Mouse (Mus musculus) brain, embryonic 14.5 days (tissue): Measurements from ENCODE around the gene Krt75. TPM values are rescaled to one million over a fixed set of nuclear protein-coding genes. Genes with fewer than 3 reads are reported as not detected.
"Not testable (repeated sequence)": the region's sequence is repeated elsewhere in the genome, so short reads cannot be mapped to it uniquely, and the experiment has no call there.

Source experiments
- DNase-seq: peaks from one replicate; pipeline ENCODE4 v3.0.0-alpha.2; 2011; ENCODE audit warnings: low read depth
- CTCF ChIP-seq: fragments of 200-500 bp; IDR thresholded peaks from 2 replicates; pipeline ENCODE4 v1.5.1; 2012; ENCODE audit warnings: inconsistent platforms, mild to moderate bottlenecking, moderate library complexity, borderline replicate concordance; ENCODE audit not compliant: insufficient read depth, insufficient read length; ENCODE audit errors: extremely low read depth
- POLR2A ChIP-seq: fragments of 200-500 bp; IDR thresholded peaks from 2 replicates; pipeline ENCODE4 v1.6.1; 2012; ENCODE audit warnings: mild to moderate bottlenecking, inconsistent platforms, borderline replicate concordance; ENCODE audit not compliant: poor library complexity, insufficient read depth, insufficient read length, severe bottlenecking; ENCODE audit errors: extremely low read depth
- polyA plus RNA-seq: library from polyadenylated mRNA; depleted of rRNA; stranded (reverse); fragments of >200 nt; gene quantifications from 2 replicates; pipeline ENCODE4 v1.2.3, GENCODE M21; 2012; rRNA removed

Krt75 gene
- polyA plus RNA-seq, 1 experiment, result 0.07 TPM

- no peak for TF ChIP-seq POLR2A
- no peak for DNase-seq
Measured at GRCm38 (mm10) chr15:101552188-101552587, 21.5 kb downstream of the Krt75 start.

- no peak for DNase-seq
- TF ChIP-seq CTCF (no peak), POLR2A (no peak)
Measured at GRCm38 (mm10) chr15:101550567-101550966, 23.1 kb downstream of the Krt75 start, which contains the start of gene Krt82. TSS of gene Krt82 (minus strand) at chr15:101550667.

- TF ChIP-seq POLR2A (no peak), CTCF (no peak)
Measured at GRCm38 (mm10) chr15:101544478-101544877, 29.2 kb downstream of the Krt75 start.

GRCm38 (mm10) chr15:101542543-101542942 is 31.2 kb downstream of the Krt75 start:
- no peak for DNase-seq
- TF ChIP-seq POLR2A, result no peak
- no peak for TF ChIP-seq CTCF

More at GRCm38 (mm10) chr15:101544478-101544877, 29.2 kb downstream of the Krt75 start:
- DNase-seq, result peak; percentile 15

- DNase-seq, result peak; percentile 14
- TF ChIP-seq POLR2A, result no peak
- TF ChIP-seq CTCF, result no peak
Measured at GRCm38 (mm10) chr15:101538580-101538900, 35.2 kb downstream of the Krt75 start.

- TF ChIP-seq POLR2A (no peak), CTCF (no peak)
- no peak for DNase-seq
Measured at GRCm38 (mm10) chr15:101537864-101538579, 35.7 kb downstream of the Krt75 start.

- no peak for TF ChIP-seq CTCF
- TF ChIP-seq POLR2A, result no peak
- no peak for DNase-seq
Measured at GRCm38 (mm10) chr15:101536054-101536850, 37.5 kb downstream of the Krt75 start.

GRCm38 (mm10) chr15:101532720-101533119 is 41.0 kb downstream of the Krt75 start, which contains the start of gene Krt84:
TSS of gene Krt84 (minus strand) at chr15:101532820.
- no peak for DNase-seq
- no peak for TF ChIP-seq CTCF
- no peak for TF ChIP-seq POLR2A

GRCm38 (mm10) chr15:101522556-101523232 is 51.0 kb downstream of the Krt75 start:
- no peak for TF ChIP-seq POLR2A
- no peak for TF ChIP-seq CTCF
- no peak for DNase-seq

- peak; percentile 91 for TF ChIP-seq CTCF
- TF ChIP-seq POLR2A, result no peak
- DNase-seq, result peak; percentile 91
Measured at GRCm38 (mm10) chr15:101519792-101520191, 53.9 kb downstream of the Krt75 start.

- DNase-seq, result not testable (repeated sequence)
Measured at GRCm38 (mm10) chr15:101517161-101517560, 56.5 kb downstream of the Krt75 start, which contains the start of gene Gm49425. TSS of gene Gm49425 (minus strand) at chr15:101517261.

Other genes with a start within 250 kb of the Krt75 start
- gene Krt80, start 203.7 kb downstream of the Krt75 start, polyA plus RNA-seq, result 0.19 and 0.22 TPM in 2 replicates
- 1.4 and 4.1 TPM in 2 replicates for gene Krt7, start 162.9 kb downstream of the Krt75 start, polyA plus RNA-seq
- gene Krt87, start 135.1 kb downstream of the Krt75 start, polyA plus RNA-seq, result 0.11 and 0.18 TPM in 2 replicates
- not detected in 2 replicates for gene Krt88, start 126.2 kb downstream of the Krt75 start, polyA plus RNA-seq
- not detected in 2 replicates for gene Krt81, start 110.2 kb downstream of the Krt75 start, polyA plus RNA-seq
- 0.08 TPM in 1 of 2 replicates, not detected in the other for gene Krt86, start 100.4 kb downstream of the Krt75 start, polyA plus RNA-seq
- gene Krt83, start 82.4 kb downstream of the Krt75 start, polyA plus RNA-seq, result not detected in 2 replicates
- gene Gm49425, start 56.6 kb downstream of the Krt75 start, polyA plus RNA-seq, result not detected in 2 replicates
- not detected in 2 replicates for gene Krt84, start 41.1 kb downstream of the Krt75 start, polyA plus RNA-seq
- not detected in 2 replicates for gene Krt82, start 23.2 kb downstream of the Krt75 start, polyA plus RNA-seq
- 0.10 and 0.11 TPM in 2 replicates for gene Krt90, start 11.0 kb downstream of the Krt75 start, polyA plus RNA-seq
- gene Gm5414, start 54.3 kb upstream of the Krt75 start, polyA plus RNA-seq, result not detected in 2 replicates
- gene Gm5478, start 73.5 kb upstream of the Krt75 start, polyA plus RNA-seq, result not detected in 2 replicates
- gene Krt6b, start 106.4 kb upstream of the Krt75 start, polyA plus RNA-seq, result not detected in 2 replicates
- 0.29 and 0.57 TPM in 2 replicates for gene Krt6a, start 120.4 kb upstream of the Krt75 start, polyA plus RNA-seq
- gene Krt5, start 139.0 kb upstream of the Krt75 start, polyA plus RNA-seq, result 33.7 and 53.0 TPM in 2 replicates
- gene Krt71, start 169.2 kb upstream of the Krt75 start, polyA plus RNA-seq, result 0.09 and 0.18 TPM in 2 replicates
- gene Krt72, start 212.6 kb upstream of the Krt75 start, polyA plus RNA-seq, result 0.04 and 0.08 TPM in 2 replicates
- gene Krt73, start 228.4 kb upstream of the Krt75 start, polyA plus RNA-seq, result 0.78 and 0.98 TPM in 2 replicates
- gene Krt2, start 244.3 kb upstream of the Krt75 start, polyA plus RNA-seq, result not detected in 2 replicates